Mouse (Mus musculus) kidney, adult 2 months (tissue): ENCODE results near the gene Catsper4.

Experiments
- CTCF ChIP-seq: fragments of 200-500 bp; conservative IDR thresholded peaks from 2 replicates; pipeline ENCODE4 v1.5.1; 2011; ENCODE audit warnings: low read depth, mild to moderate bottlenecking, control low read depth, low read length, moderate library complexity, mixed read lengths; ENCODE audit not compliant: insufficient read depth, insufficient read length
- POLR2A ChIP-seq: fragments of 200-500 bp; IDR thresholded peaks from one replicate; pipeline ENCODE4 v1.6.1; 2011; ENCODE audit warnings: low read depth, low read length, control low read depth

GRCm38 (mm10) chr4:134258354-134258753, 31.2 kb upstream of the Catsper4 start:
- TF ChIP-seq POLR2A (no peak), CTCF (no peak)
